Mouse (Mus musculus): ENCODE measurements around the gene Tmem183a. TPM values are rescaled to one million over a fixed set of nuclear protein-coding genes. Genes with fewer than 3 reads are reported as not detected.

Tmem183a gene
- polyA plus RNA-seq, 1 experiment from 2014 or later, result 151 TPM

GRCm38 (mm10) chr1:134320691-134321301 is 41.0 kb downstream of the Tmem183a start:
- WGBS, result 55% methylated on average over 14 of the region's 14 CpGs
- DNase-seq (peak; percentile 24), ATAC-seq (ENCODE audit: low FRiP score, low TSS enrichment) (peak; percentile 70; the same call in 1 of the 2 replicates)
- Histone ChIP-seq H3K9ac (replicated peaks; ENCODE audit: low read length) (no peak overlapping the region), H3K27ac (replicated peaks; ENCODE audit: low read depth, low read length) (no peak overlapping the region), H3K4me2 (ENCODE audit: low read length) (no peak overlapping the region), H3K4me3 (replicated peaks; ENCODE audit: low read depth, low read length) (no peak overlapping the region), H3K9me3 (ENCODE audit: control insufficient read depth, low read length) (no peaks in the 10 kb centered on the region), H3K4me1 (ENCODE audit: control insufficient read depth, insufficient read depth, low read length) (peaks cover 7% of the 10 kb centered on the region), H3K27me3 (ENCODE audit: control insufficient read depth, insufficient read depth, low read length) (no peaks in the 10 kb centered on the region), H3K36me3 (ENCODE audit: control insufficient read depth, insufficient read depth, low read length) (0 out of 2 replicates have a peak, but pooled peaks cover 2% of the 10 kb centered on the region)

DNA sequence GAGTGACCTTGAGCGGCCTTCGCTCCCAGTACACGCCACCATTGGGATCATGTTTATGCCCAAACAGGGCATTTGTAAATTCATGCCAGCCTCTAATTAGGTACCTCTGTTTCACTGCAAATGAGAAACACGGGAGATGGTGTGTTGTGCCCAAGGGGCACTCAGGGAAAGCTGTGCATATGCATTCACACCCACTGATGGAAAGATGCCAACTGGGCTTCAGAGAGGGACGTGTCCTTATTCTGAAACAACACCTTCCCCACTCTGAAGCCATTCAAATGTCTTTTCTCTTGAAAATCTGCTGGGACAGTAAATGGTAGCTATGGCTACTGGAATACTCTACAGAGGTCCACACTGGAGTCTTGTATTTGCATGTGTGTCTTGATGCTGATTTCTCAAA is 43.5 kb downstream of the Tmem183a start:
- Histone ChIP-seq H3K36me3 (ENCODE audit: control insufficient read depth, insufficient read depth, low read length) (0 out of 2 replicates have a peak, but pooled peaks cover 2% of the 10 kb centered on the region), H3K9me3 (ENCODE audit: control insufficient read depth, low read length) (no peaks in the 10 kb centered on the region), H3K27ac (replicated peaks; ENCODE audit: low read depth, low read length) (no peak overlapping the region), H3K9ac (replicated peaks; ENCODE audit: low read length) (no peak overlapping the region), H3K4me1 (ENCODE audit: control insufficient read depth, insufficient read depth, low read length) (peaks cover 7% of the 10 kb centered on the region), H3K27me3 (ENCODE audit: control insufficient read depth, insufficient read depth, low read length) (no peaks in the 10 kb centered on the region), H3K4me3 (replicated peaks; ENCODE audit: low read depth, low read length) (no peak overlapping the region), H3K4me2 (ENCODE audit: low read length) (no peak overlapping the region)
- DNase-seq, result no peak
- no peak for ATAC-seq (ENCODE audit: low FRiP score, low TSS enrichment)
- 79% methylated on average over 5 of the region's 5 CpGs for WGBS

DNA sequence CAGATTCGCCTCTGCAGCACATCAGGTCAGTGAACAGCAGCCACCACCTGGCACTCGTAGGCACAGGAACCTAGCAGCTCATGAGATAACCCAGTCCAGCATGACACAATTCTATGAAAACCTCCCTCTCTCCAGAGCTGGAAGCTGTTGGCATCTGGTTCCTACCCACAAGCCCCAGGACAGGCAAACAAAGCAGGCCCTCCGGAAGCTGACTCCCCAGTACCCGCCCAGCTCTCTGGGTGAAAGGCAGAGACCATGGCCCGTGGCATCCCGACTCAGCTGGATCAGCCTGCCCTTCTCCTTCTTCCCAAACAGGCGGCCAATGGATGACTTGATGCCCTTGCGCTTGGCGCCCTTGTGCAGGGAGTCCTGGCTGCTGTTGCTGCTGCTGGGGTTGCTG is 45.4 kb downstream of the Tmem183a start:
- Histone ChIP-seq H3K9ac (replicated peaks; ENCODE audit: low read length) (no peak overlapping the region), H3K27ac (replicated peaks; ENCODE audit: low read depth, low read length) (no peak overlapping the region), H3K4me3 (replicated peaks; ENCODE audit: low read depth, low read length) (no peak overlapping the region), H3K27me3 (ENCODE audit: control insufficient read depth, insufficient read depth, low read length) (no peaks in the 10 kb centered on the region), H3K4me2 (ENCODE audit: low read length) (no peak overlapping the region), H3K9me3 (ENCODE audit: control insufficient read depth, low read length) (no peaks in the 10 kb centered on the region), H3K4me1 (ENCODE audit: control insufficient read depth, insufficient read depth, low read length) (peaks cover 7% of the 10 kb centered on the region), H3K36me3 (ENCODE audit: control insufficient read depth, insufficient read depth, low read length) (0 out of 2 replicates have a peak, but pooled peaks cover 2% of the 10 kb centered on the region)
- DNase-seq, result no peak
- no peak for ATAC-seq (ENCODE audit: low FRiP score, low TSS enrichment)
- 88% methylated on average over 9 of the region's 9 CpGs for WGBS

GRCm38 (mm10) chr1:134315181-134315580 is 46.6 kb downstream of the Tmem183a start:
- DNase-seq (no peak), ATAC-seq (ENCODE audit: low FRiP score, low TSS enrichment) (no peak)
- H3K9me3 ChIP-seq (ENCODE audit: control insufficient read depth, low read length), result no peaks in the 10 kb centered on the region
- no peak overlapping the region for H3K27ac ChIP-seq (replicated peaks; ENCODE audit: low read depth, low read length)
- H3K9ac ChIP-seq (replicated peaks; ENCODE audit: low read length), result no peak overlapping the region
- H3K27me3 ChIP-seq (ENCODE audit: control insufficient read depth, insufficient read depth, low read length), result no peaks in the 10 kb centered on the region
- WGBS, result 90% methylated on average over 5 of the region's 5 CpGs
- H3K4me1 ChIP-seq (ENCODE audit: control insufficient read depth, insufficient read depth, low read length), result no peaks in the 10 kb centered on the region; the same call in 1 of the 2 replicates
- no peak overlapping the region for H3K4me2 ChIP-seq (ENCODE audit: low read length)
- H3K4me3 ChIP-seq (replicated peaks; ENCODE audit: low read depth, low read length), result no peak overlapping the region
- H3K36me3 ChIP-seq (ENCODE audit: control insufficient read depth, insufficient read depth, low read length), result 0 out of 2 replicates have a peak, but pooled peaks cover 2% of the 10 kb centered on the region

DNA sequence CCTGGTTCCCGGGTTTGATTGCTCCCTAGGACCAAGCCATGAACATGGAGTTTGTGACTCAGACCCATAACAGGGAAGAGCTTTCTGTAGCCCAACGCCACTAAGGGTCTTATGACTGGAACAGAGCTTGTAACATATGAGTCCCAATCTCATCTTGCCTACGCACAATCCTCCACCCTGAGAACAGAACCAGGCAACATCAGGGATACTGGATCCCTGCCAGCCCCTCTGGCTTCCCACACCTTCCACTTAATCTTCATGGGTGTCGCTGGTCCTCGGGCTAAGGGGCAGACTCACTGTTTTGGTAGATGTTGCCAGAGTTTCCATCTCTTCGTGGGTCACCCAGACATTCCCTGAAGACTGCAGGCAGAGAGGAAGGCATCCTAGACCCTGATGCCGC is 50.0 kb downstream of the Tmem183a start:
- no peak overlapping the region for H3K27ac ChIP-seq (replicated peaks; ENCODE audit: low read depth, low read length)
- no peak for ATAC-seq (ENCODE audit: low FRiP score, low TSS enrichment)
- no peak overlapping the region for H3K9ac ChIP-seq (replicated peaks; ENCODE audit: low read length)
- no peaks in the 10 kb centered on the region for H3K4me1 ChIP-seq (ENCODE audit: control insufficient read depth, insufficient read depth, low read length)
- H3K36me3 ChIP-seq (ENCODE audit: control insufficient read depth, insufficient read depth, low read length), result 0 out of 2 replicates have a peak, but pooled peaks cover 2% of the 10 kb centered on the region
- 94% methylated on average over 7 of the region's 7 CpGs for WGBS
- H3K4me3 ChIP-seq (replicated peaks; ENCODE audit: low read depth, low read length), result no peak overlapping the region
- H3K4me2 ChIP-seq (ENCODE audit: low read length), result no peak overlapping the region
- H3K27me3 ChIP-seq (ENCODE audit: control insufficient read depth, insufficient read depth, low read length), result no peaks in the 10 kb centered on the region
- no peak for DNase-seq
- H3K9me3 ChIP-seq (ENCODE audit: control insufficient read depth, low read length), result no peaks in the 10 kb centered on the region

DNA sequence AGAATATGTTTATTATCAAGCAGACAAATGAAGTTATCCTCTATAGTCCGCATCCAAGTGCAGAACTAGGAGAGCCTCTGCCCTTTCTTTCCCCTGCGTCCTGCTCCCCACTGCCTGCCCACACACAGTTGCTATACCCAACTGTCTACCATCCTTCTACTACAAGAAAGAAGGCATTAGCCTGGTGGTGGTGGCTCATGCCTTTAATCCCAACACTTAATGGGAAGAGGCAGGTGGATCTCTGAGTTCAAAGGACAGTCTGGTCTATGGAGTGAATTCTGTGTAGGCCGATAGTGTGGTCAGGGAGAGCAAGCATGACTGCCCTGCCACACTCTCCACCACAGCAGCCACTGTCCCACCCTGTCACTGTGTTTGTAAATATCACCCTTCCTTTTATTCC is 51.0 kb downstream of the Tmem183a start:
- no peak overlapping the region for H3K4me3 ChIP-seq (replicated peaks; ENCODE audit: low read depth, low read length)
- H3K9me3 ChIP-seq (ENCODE audit: control insufficient read depth, low read length), result no peaks in the 10 kb centered on the region
- H3K27ac ChIP-seq (replicated peaks; ENCODE audit: low read depth, low read length), result no peak overlapping the region
- H3K36me3 ChIP-seq (ENCODE audit: control insufficient read depth, insufficient read depth, low read length), result no peaks in the 10 kb centered on the region
- no peak for DNase-seq
- no peaks in the 10 kb centered on the region for H3K27me3 ChIP-seq (ENCODE audit: control insufficient read depth, insufficient read depth, low read length)
- H3K4me1 ChIP-seq (ENCODE audit: control insufficient read depth, insufficient read depth, low read length), result no peaks in the 10 kb centered on the region
- 92% methylated on average over 3 of the region's 3 CpGs for WGBS
- H3K9ac ChIP-seq (replicated peaks; ENCODE audit: low read length), result no peak overlapping the region
- ATAC-seq (ENCODE audit: low FRiP score, low TSS enrichment), result no peak
- H3K4me2 ChIP-seq (ENCODE audit: low read length), result no peak overlapping the region

- H3K4me1 ChIP-seq (ENCODE audit: control insufficient read depth, insufficient read depth, low read length), result no peaks in the 10 kb centered on the region
- WGBS, result 89% methylated on average over 2 of the region's 2 CpGs
- ATAC-seq (ENCODE audit: low FRiP score, low TSS enrichment) (no peak), DNase-seq (no peak)
- H3K36me3 ChIP-seq (ENCODE audit: control insufficient read depth, insufficient read depth, low read length), result no peaks in the 10 kb centered on the region
- no peak overlapping the region for H3K27ac ChIP-seq (replicated peaks; ENCODE audit: low read depth, low read length)
- no peaks in the 10 kb centered on the region for H3K27me3 ChIP-seq (ENCODE audit: control insufficient read depth, insufficient read depth, low read length)
- H3K9ac ChIP-seq (replicated peaks; ENCODE audit: low read length), result no peak overlapping the region
- H3K4me2 ChIP-seq (ENCODE audit: low read length), result no peak overlapping the region
- no peaks in the 10 kb centered on the region for H3K9me3 ChIP-seq (ENCODE audit: control insufficient read depth, low read length)
- no peak overlapping the region for H3K4me3 ChIP-seq (replicated peaks; ENCODE audit: low read depth, low read length)
Observed at GRCm38 (mm10) chr1:134310291-134310690, 51.5 kb downstream of the Tmem183a start.

GRCm38 (mm10) chr1:134307409-134307808 is 54.4 kb downstream of the Tmem183a start:
- 18% methylated on average over 10 of the region's 10 CpGs for WGBS
- no peak for ATAC-seq (ENCODE audit: low FRiP score, low TSS enrichment)

GRCm38 (mm10) chr1:134304940-134305339 is 56.8 kb downstream of the Tmem183a start:
- DNase-seq (no peak), ATAC-seq (ENCODE audit: low FRiP score, low TSS enrichment) (no peak)
- H3K36me3 ChIP-seq (ENCODE audit: control insufficient read depth, insufficient read depth, low read length), result no peaks in the 10 kb centered on the region
- H3K4me3 ChIP-seq (replicated peaks; ENCODE audit: low read depth, low read length), result no peak overlapping the region
- H3K9me3 ChIP-seq (ENCODE audit: control insufficient read depth, low read length), result no peaks in the 10 kb centered on the region
- no peak overlapping the region for H3K4me2 ChIP-seq (ENCODE audit: low read length)
- H3K4me1 ChIP-seq (ENCODE audit: control insufficient read depth, insufficient read depth, low read length), result peaks cover 8% of the 10 kb centered on the region; the same call in 1 of the 2 replicates
- WGBS, result 97% methylated on average over 9 of the region's 9 CpGs
- peaks cover 10% of the 10 kb centered on the region; the same call in 1 of the 2 replicates for H3K27me3 ChIP-seq (ENCODE audit: control insufficient read depth, insufficient read depth, low read length)
- H3K27ac ChIP-seq (replicated peaks; ENCODE audit: low read depth, low read length), result no peak overlapping the region
- H3K9ac ChIP-seq (replicated peaks; ENCODE audit: low read length), result no peak overlapping the region

More at GRCm38 (mm10) chr1:134307409-134307808, 54.4 kb downstream of the Tmem183a start:
- Histone ChIP-seq H3K27ac (replicated peaks; ENCODE audit: low read depth, low read length) (no peak overlapping the region), H3K36me3 (ENCODE audit: control insufficient read depth, insufficient read depth, low read length) (no peaks in the 10 kb centered on the region), H3K9me3 (ENCODE audit: control insufficient read depth, low read length) (no peaks in the 10 kb centered on the region), H3K27me3 (ENCODE audit: control insufficient read depth, insufficient read depth, low read length) (no peaks in the 10 kb centered on the region), H3K9ac (replicated peaks; ENCODE audit: low read length) (no peak overlapping the region), H3K4me3 (replicated peaks; ENCODE audit: low read depth, low read length) (no peak overlapping the region), H3K4me1 (ENCODE audit: control insufficient read depth, insufficient read depth, low read length) (peaks cover 8% of the 10 kb centered on the region; the same call in 1 of the 2 replicates), H3K4me2 (ENCODE audit: low read length) (no peak overlapping the region)
- peak; percentile 9 for DNase-seq

Measured in midbrain, embryonic 14.5 days (tissue).